Mouse (Mus musculus): ENCODE data around the gene Kif6.

- no peak for TF ChIP-seq CTCF (IDR thresholded peaks at IDR 0.05; ENCODE audit: extremely low read depth, insufficient read depth, insufficient read length, insufficient replicate concordance)
- TF ChIP-seq POLR2A (IDR thresholded peaks at IDR 0.05; ENCODE audit: low read depth, low read length), result no peak
Observed at GRCm38 (mm10) chr17:49795241-49795640, 180.3 kb downstream of the Kif6 start.

All from spleen, adult 2 months (tissue).